Mouse (Mus musculus) midbrain, postnatal 0 days (tissue): Measurements from ENCODE around the gene Gldc. TPM values are rescaled to one million over a fixed set of nuclear protein-coding genes. Genes with fewer than 3 reads are reported as not detected.

Experiments
- ATAC-seq: fragments of 200-750 bp; cut with Nextera tagmentation; 2 replicates; pipeline ENCODE4 v1.8.0; 2017; ENCODE audit warnings: moderate number of reproducible peaks, mild to moderate bottlenecking, moderate TSS enrichment, moderate library complexity; ENCODE audit not compliant: low FRiP score
- DNase-seq: peaks from one replicate; pipeline ENCODE4 v3.0.0-alpha.2; 2015; ENCODE audit warnings: low spot score
- H3K27ac ChIP-seq: fragments of 300-500 bp; sonication (generic); 2 replicates; pipeline ENCODE4 v1.5.1; 2014; ENCODE audit warnings: low read depth, mild to moderate bottlenecking, low read length, mixed read lengths
- H3K27me3 ChIP-seq: fragments of 300-500 bp; sonication (generic); 2 replicates; pipeline ENCODE4 v1.6.1; 2014; ENCODE audit warnings: low read length, control low read depth, mixed read lengths; ENCODE audit not compliant: insufficient read depth
- H3K36me3 ChIP-seq: fragments of 300-500 bp; sonication (generic); 2 replicates; pipeline ENCODE4 v1.6.1; 2014; ENCODE audit warnings: low read length, control low read depth, mixed read lengths; ENCODE audit not compliant: insufficient read depth
- H3K4me1 ChIP-seq: fragments of 300-500 bp; sonication (generic); 2 replicates; pipeline ENCODE4 v1.6.1; 2014; ENCODE audit warnings: mild to moderate bottlenecking, control low read depth, antibody characterized with exemption, low read length, mixed read lengths; ENCODE audit not compliant: insufficient read depth
- H3K4me2 ChIP-seq: fragments of 300-500 bp; sonication (generic); 2 replicates; pipeline ENCODE4 v1.6.1; 2014; ENCODE audit warnings: low read depth, mild to moderate bottlenecking, low read length, mixed read lengths; ENCODE audit not compliant: poor library complexity, severe bottlenecking
- H3K4me3 ChIP-seq: fragments of 300-500 bp; sonication (generic); 2 replicates; pipeline ENCODE4 v1.5.1; 2014; ENCODE audit warnings: low read depth, mild to moderate bottlenecking, low read length, moderate library complexity
- H3K9ac ChIP-seq: fragments of 300-500 bp; sonication (generic); replicated peaks from 2 replicates; pipeline ENCODE4 v1.6.1; 2014; ENCODE audit warnings: mild to moderate bottlenecking, low read length, moderate library complexity, mixed read lengths; ENCODE audit not compliant: poor library complexity, severe bottlenecking
- H3K9me3 ChIP-seq: fragments of 300-500 bp; sonication (generic); 2 replicates; pipeline ENCODE4 v1.6.1; 2016; ENCODE audit warnings: low read length, control low read depth
- CTCF ChIP-seq: IDR thresholded peaks from 2 replicates; pipeline ENCODE4 v1.5.1; 2016; ENCODE audit warnings: antibody characterized with exemption, mild to moderate bottlenecking
- WGBS: fragments of 180-500 bp; shearing (Covaris S2); extraction: QIAGEN DNeasy Blood & Tissue Kit; methylation state at CpG from one replicate; pipeline ENCODE4 v1.1.7; 2014; 5-methylcytosine and 5-hydroxymethylcytosine counted together
- polyA plus RNA-seq: library from polyadenylated mRNA; unstranded; fragments of >200 nt; fragmentation: Nextera tagmentation; extraction: Ambion mirVana; gene quantifications from 2 replicates; pipeline ENCODE4 v1.2.1, GENCODE M21; 2015
- total RNA-seq: library from RNA; depleted of rRNA; stranded (reverse); fragments of >200 nt; gene quantifications from 2 replicates; pipeline ENCODE4 v1.2.3, GENCODE M21; 2014

The Gldc gene
- total and polyA plus RNA-seq, 2 experiments from 2014 or later = 5.4 to 9.6 TPM

DNA sequence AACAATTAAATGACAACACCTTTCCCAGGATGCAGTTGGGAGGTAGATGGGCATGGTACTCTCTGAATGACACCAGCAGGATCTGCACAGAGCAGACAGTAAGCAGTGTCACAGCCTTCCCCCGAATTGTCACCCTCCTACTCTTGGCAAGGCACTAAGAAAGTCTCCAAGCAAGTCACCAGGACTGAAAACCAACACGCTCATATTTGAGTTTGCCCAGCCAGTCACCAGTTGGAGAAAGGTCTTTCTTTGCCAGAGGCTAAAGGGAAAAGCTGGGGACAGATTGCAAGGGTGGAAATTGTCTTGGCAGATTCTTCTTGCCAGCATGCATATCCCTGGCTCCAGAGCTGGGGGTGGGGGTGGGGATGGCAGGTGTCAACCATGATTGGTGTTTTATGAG, 11.0 kb downstream of the Gldc start:
- H3K9ac ChIP-seq = no peak overlapping the region
- no peaks in the 10 kb centered on the region for H3K36me3 ChIP-seq
- no peaks in the 10 kb centered on the region for H3K27me3 ChIP-seq
- DNase-seq (peak; percentile 32), ATAC-seq (no peak)
- H3K4me3 ChIP-seq = no peak overlapping the region
- TF ChIP-seq CTCF = no peak
- no peaks in the 10 kb centered on the region for H3K4me1 ChIP-seq
- H3K9me3 ChIP-seq = no peaks in the 10 kb centered on the region
- WGBS = 65% methylated on average over 2 of the region's 2 CpGs
- H3K4me2 ChIP-seq = no peak overlapping the region
- no peak overlapping the region for H3K27ac ChIP-seq

DNA sequence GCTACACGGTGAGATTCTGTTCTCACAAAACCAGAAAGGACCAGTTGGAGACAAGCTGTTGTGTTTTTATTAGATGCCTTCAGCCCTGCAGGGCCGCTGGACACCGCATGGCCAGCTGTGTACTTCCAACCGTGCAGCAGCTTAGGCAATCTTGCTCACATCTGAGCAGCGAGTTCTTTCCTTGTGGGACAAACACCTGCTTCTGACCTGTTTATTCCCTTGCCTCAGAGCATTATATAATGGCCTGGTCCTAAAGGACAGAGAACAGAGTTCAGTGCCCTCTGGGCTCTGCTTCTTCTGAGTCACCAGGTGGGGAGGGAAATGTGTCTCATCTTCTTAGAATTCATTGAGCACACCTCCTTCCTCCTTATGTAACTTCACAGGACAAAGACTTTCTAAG, 12.4 kb downstream of the Gldc start:
- no peak for ATAC-seq
- WGBS = 66% methylated on average over 5 of the region's 5 CpGs

GRCm38 (mm10) chr19:30160021-30160420, 15.2 kb downstream of the Gldc start:
- H3K27ac ChIP-seq = no peak overlapping the region
- no peak overlapping the region for H3K4me2 ChIP-seq
- WGBS = 26% methylated on average over 2 of the region's 2 CpGs
- no peak for ATAC-seq
- H3K4me1 ChIP-seq = no peaks in the 10 kb centered on the region
- no peak for TF ChIP-seq CTCF
- no peaks in the 10 kb centered on the region for H3K9me3 ChIP-seq
- H3K4me3 ChIP-seq = no peak overlapping the region
- no peaks in the 10 kb centered on the region for H3K27me3 ChIP-seq
- H3K36me3 ChIP-seq = no peaks in the 10 kb centered on the region
- no peak overlapping the region for H3K9ac ChIP-seq
- DNase-seq = peak; percentile 79

More for the DNA sequence above, 12.4 kb downstream of the Gldc start:
- no peak overlapping the region for H3K4me3 ChIP-seq
- H3K4me1 ChIP-seq = no peaks in the 10 kb centered on the region
- H3K27ac ChIP-seq = no peak overlapping the region
- DNase-seq = no peak
- no peak for TF ChIP-seq CTCF
- H3K36me3 ChIP-seq = no peaks in the 10 kb centered on the region
- H3K27me3 ChIP-seq = no peaks in the 10 kb centered on the region
- H3K4me2 ChIP-seq = no peak overlapping the region
- no peaks in the 10 kb centered on the region for H3K9me3 ChIP-seq
- no peak overlapping the region for H3K9ac ChIP-seq

DNA sequence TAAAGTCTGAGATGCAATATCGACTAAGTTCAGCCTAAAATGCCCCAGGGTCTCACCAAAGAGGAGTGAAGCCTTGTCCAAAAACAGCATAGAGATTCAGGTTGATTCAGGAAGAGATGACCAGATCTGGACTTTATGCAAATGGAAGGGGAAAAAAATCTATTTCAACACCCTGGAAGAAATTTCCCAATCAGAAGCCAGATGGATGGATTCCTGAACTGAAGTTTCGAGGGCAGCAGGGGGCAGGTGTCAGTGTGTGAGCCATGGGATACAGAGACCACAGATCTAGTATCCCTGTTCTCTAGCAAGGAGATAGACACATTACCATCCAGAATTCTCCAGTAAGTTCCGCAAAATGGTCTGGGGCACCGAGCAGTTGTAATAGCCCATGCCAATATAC, 17.0 kb downstream of the Gldc start:
- DNase-seq = no peak
- no peak for TF ChIP-seq CTCF
- Histone ChIP-seq H3K4me2 (no peak overlapping the region), H3K4me1 (no peaks in the 10 kb centered on the region), H3K4me3 (no peak overlapping the region), H3K27ac (no peak overlapping the region), H3K27me3 (no peaks in the 10 kb centered on the region), H3K36me3 (no peaks in the 10 kb centered on the region), H3K9me3 (no peaks in the 10 kb centered on the region), H3K9ac (no peak overlapping the region)
- 89% methylated on average over 4 of the region's 4 CpGs for WGBS
- ATAC-seq = no peak

- peak; percentile 90 for ATAC-seq
- no peak for TF ChIP-seq CTCF
- Histone ChIP-seq H3K27me3 (no peaks in the 10 kb centered on the region), H3K36me3 (no peaks in the 10 kb centered on the region), H3K9ac (no peak overlapping the region), H3K4me2 (peak overlapping the region; percentile 34), H3K4me3 (peak overlapping the region; percentile 3; the same call in 1 of the 2 replicates), H3K9me3 (no peaks in the 10 kb centered on the region), H3K27ac (no peak overlapping the region), H3K4me1 (no peaks in the 10 kb centered on the region)
- peak; percentile 81 for DNase-seq
- WGBS = 28% methylated on average over 12 of the region's 12 CpGs
Observed at GRCm38 (mm10) chr19:30157031-30157687, 18.1 kb downstream of the Gldc start.

DNA sequence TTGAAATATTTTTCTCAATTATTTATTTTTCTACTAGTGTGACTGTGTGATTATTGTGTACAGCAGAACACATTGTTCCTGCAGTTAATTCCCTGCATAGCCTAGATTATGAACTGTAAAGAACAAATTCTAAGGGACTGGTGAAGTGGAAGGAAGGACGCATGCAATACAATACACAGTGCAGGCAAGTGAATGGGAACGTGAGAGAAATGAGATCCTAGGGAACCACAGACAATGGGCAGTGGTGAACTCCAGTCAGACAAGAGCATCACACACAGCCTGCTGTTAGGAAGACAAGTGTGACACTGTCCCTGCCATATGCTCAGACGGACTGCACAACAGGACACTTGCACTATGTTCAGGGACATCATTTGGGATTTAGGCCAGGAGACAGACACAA, 21.5 kb downstream of the Gldc start:
- no peaks in the 10 kb centered on the region for H3K9me3 ChIP-seq
- H3K9ac ChIP-seq = no peak overlapping the region
- H3K4me2 ChIP-seq = no peak overlapping the region
- no peak overlapping the region for H3K4me3 ChIP-seq
- 16% methylated on average over 3 of the region's 3 CpGs for WGBS
- no peak overlapping the region for H3K27ac ChIP-seq
- H3K4me1 ChIP-seq = no peaks in the 10 kb centered on the region
- TF ChIP-seq CTCF = no peak
- no peaks in the 10 kb centered on the region for H3K36me3 ChIP-seq
- no peaks in the 10 kb centered on the region for H3K27me3 ChIP-seq
- DNase-seq = no peak
- no peak for ATAC-seq
